9 mouse cellular contexts compared by ENCODE assay signal in genomic region chr8:123361082-123361739, GRCm38 (mm10). TPM values are rescaled to one million over a fixed set of nuclear protein-coding genes. Genes with fewer than 3 reads are reported as not detected.
DNase-seq lines count a peak whose midpoint lies in the region; ATAC-seq and TF ChIP-seq lines count a peak whose summit lies in the region.
"Had no signal": no experiment of that assay in that cellular context is flagged by ENCODE, and none has a peak within 500 bp of the region (broad histone marks: within the 10 kb centered on the region; RNA-seq: fewer than 3 reads in every experiment).

No protein-coding gene starts in this region.

- WGBS in forebrain, embryonic 12.5 days: 42% methylated on average over 12 of the region's 12 CpGs
- 43% methylated on average over 12 of the region's 12 CpGs for WGBS in hindbrain, embryonic 12.5 days

- TF ChIP-seq EP300 in MEL (IDR thresholded peaks at IDR 0.05; ENCODE audit: low read depth in 1 of 2, low read length in 2 of 2): no peak

- peak; percentile 68 for TF ChIP-seq RAD21 in MEL (IDR thresholded peaks at IDR 0.05; ENCODE audit: low read depth, low read length)

- TF ChIP-seq POLR2A in MEL (IDR thresholded peaks at IDR 0.05; ENCODE audit: control insufficient read depth in 1 of 2, insufficient read depth in 1 of 2, low read depth in 1 of 2, low read length in 2 of 2, poor library complexity in 1 of 2): no peak

- no peak overlapping the region for H3K4me3 ChIP-seq in MEL (ENCODE audit: control insufficient read depth in 1 of 2, insufficient read depth in 1 of 2, low read depth in 2 of 2, low read length in 2 of 2)
- H3K4me3 ChIP-seq in forebrain, embryonic 12.5 days (replicated peaks): no peak overlapping the region
- H3K4me3 ChIP-seq in hindbrain, embryonic 12.5 days: no peak overlapping the region
- H3K4me3 ChIP-seq: liver, embryonic 15.5 days had no signal

- no peaks in the 10 kb centered on the region for H3K4me1 ChIP-seq in MEL (ENCODE audit: control insufficient read depth in 1 of 2, insufficient read depth in 2 of 2, low read length in 2 of 2)
- no peaks in the 10 kb centered on the region for H3K4me1 ChIP-seq in forebrain, embryonic 12.5 days
- H3K4me1 ChIP-seq in hindbrain, embryonic 12.5 days: no peaks in the 10 kb centered on the region
- H3K4me1 ChIP-seq: liver, embryonic 15.5 days had no signal

- H3K79me2 ChIP-seq in MEL (ENCODE audit: control insufficient read depth, insufficient read depth, low read length, poor library complexity): no peaks in the 10 kb centered on the region

- no peaks in the 10 kb centered on the region for H3K9me3 ChIP-seq in MEL (replicated peaks; ENCODE audit: insufficient read depth, low read length)
- H3K9me3 ChIP-seq in forebrain, embryonic 12.5 days: no peaks in the 10 kb centered on the region
- no peaks in the 10 kb centered on the region for H3K9me3 ChIP-seq in hindbrain, embryonic 12.5 days (replicated peaks)
- H3K9me3 ChIP-seq: liver, embryonic 15.5 days had no signal

- no peaks in the 10 kb centered on the region for H3K36me3 ChIP-seq in MEL (ENCODE audit: control insufficient read depth in 1 of 2, insufficient read depth in 2 of 2, low read length in 2 of 2)
- peaks cover 34% of the 10 kb centered on the region for H3K36me3 ChIP-seq in forebrain, embryonic 12.5 days (replicated peaks)
- peaks cover 61% of the 10 kb centered on the region for H3K36me3 ChIP-seq in hindbrain, embryonic 12.5 days
- H3K36me3 ChIP-seq: liver, embryonic 15.5 days had no signal

- ATAC-seq in forebrain, embryonic 12.5 days (ENCODE audit: low FRiP score): peak; percentile 80
- peak; percentile 67 for ATAC-seq in hindbrain, embryonic 12.5 days (ENCODE audit: low FRiP score)

- H3K4me2 ChIP-seq in forebrain, embryonic 12.5 days: no peak overlapping the region
- no peak overlapping the region for H3K4me2 ChIP-seq in hindbrain, embryonic 12.5 days (replicated peaks)
- H3K4me2 ChIP-seq: liver, embryonic 15.5 days had no signal

- DNase-seq in MEL (ENCODE audit: low read depth, low spot score): peak; percentile 61
- peak; percentile 76 for DNase-seq in c-Kit-positive CD71-positive TER-119-positive erythroid progenitor cells, embryonic 14.5 days (ENCODE audit: low spot score)
- peak; percentile 67 for DNase-seq in layer of hippocampus, adult 9-11 months
- DNase-seq in lung, postnatal 14 days: peak; percentile 82
- DNase-seq in retina, postnatal 1 day: peak; percentile 89
- peak; percentile 86 for DNase-seq in thymus, postnatal 4 days

- peak; percentile 46 to 73 (median 64) for TF ChIP-seq CTCF in MEL (IDR thresholded peaks at IDR 0.05 in 2 of 3, conservative IDR thresholded peaks at IDR 0.05 in 1 of 3; ENCODE audit: control insufficient read depth in 1 of 3, insufficient read depth in 1 of 3, low read depth in 2 of 3, low read length in 3 of 3, poor library complexity in 1 of 3, severe bottlenecking in 1 of 3)

- no peak overlapping the region for H3K9ac ChIP-seq in MEL (ENCODE audit: control insufficient read depth, low read depth, low read length, poor library complexity, severe bottlenecking)
- no peak overlapping the region for H3K9ac ChIP-seq in forebrain, embryonic 12.5 days
- H3K9ac ChIP-seq in hindbrain, embryonic 12.5 days: no peak overlapping the region
- H3K9ac ChIP-seq: liver, embryonic 15.5 days had no signal

- no peaks in the 10 kb centered on the region for H3K27me3 ChIP-seq in MEL (ENCODE audit: control insufficient read depth in 1 of 2, insufficient read depth in 2 of 2, low read length in 2 of 2)
- H3K27me3 ChIP-seq in forebrain, embryonic 12.5 days: no peaks in the 10 kb centered on the region
- H3K27me3 ChIP-seq in hindbrain, embryonic 12.5 days: no peaks in the 10 kb centered on the region
- H3K27me3 ChIP-seq: liver, embryonic 15.5 days had no signal

- H3K27ac ChIP-seq in MEL (ENCODE audit: control insufficient read depth, low read depth, low read length): no peak overlapping the region
- peak overlapping the region; percentile 51; the same call in 1 of the 2 replicates for H3K27ac ChIP-seq in forebrain, embryonic 12.5 days
- peak overlapping the region; percentile 40 for H3K27ac ChIP-seq in hindbrain, embryonic 12.5 days
- H3K27ac ChIP-seq: liver, embryonic 15.5 days had no signal

TF ChIP-seq in MEL, 35 proteins besides CTCF, POLR2A, EP300 and RAD21:
- TF ChIP-seq SMC3 (IDR thresholded peaks at IDR 0.05; ENCODE audit: low read depth, low read length) (peak; percentile 76), MXI1 (IDR thresholded peaks at IDR 0.05; ENCODE audit: low read depth, low read length) (no peak), ZC3H11A (IDR thresholded peaks at IDR 0.05; ENCODE audit: low read depth, low read length) (peak; percentile 25; the same call in 1 of the 2 replicates)

RNA-seq across cellular contexts. Expression of gene Tcf25, which starts 12.3 kb away (rescaled TPM):
- 107 TPM in 2 replicates for total RNA-seq in MEL (2012; rRNA removed)
- polyA plus RNA-seq in MEL (2012; ENCODE audit: insufficient read depth in 1 of 2, insufficient read length in 2 of 2, low read depth in 1 of 2, low replicate concordance in 2 of 2, missing spikeins in 1 of 2): 100 to 1,000 TPM in 1 of 2 experiments, not detected in 1; 327 TPM
- polyA plus RNA-seq in forebrain, embryonic 12.5 days (2016; fragmentation: Nextera tagmentation; extraction: Ambion mirVana): 174 and 194 TPM in 2 replicates
- polyA plus RNA-seq in hindbrain, embryonic 12.5 days (2016; fragmentation: Nextera tagmentation; extraction: Ambion mirVana): 212 and 231 TPM in 2 replicates

RNA-seq across cellular contexts. Expression of gene Spire2, which starts 28.7 kb away (rescaled TPM):
- total RNA-seq in MEL (2012; rRNA removed): 1.1 and 2.8 TPM in 2 replicates
- 1 to 10 TPM in 1 of 2 experiments, not detected in 1; 5.4 TPM for polyA plus RNA-seq in MEL (2012; ENCODE audit: insufficient read depth in 1 of 2, insufficient read length in 2 of 2, low read depth in 1 of 2, low replicate concordance in 2 of 2, missing spikeins in 1 of 2)
- 19.9 and 21.8 TPM in 2 replicates for polyA plus RNA-seq in forebrain, embryonic 12.5 days (2016; fragmentation: Nextera tagmentation; extraction: Ambion mirVana)
- 28.9 and 32.2 TPM in 2 replicates for polyA plus RNA-seq in hindbrain, embryonic 12.5 days (2016; fragmentation: Nextera tagmentation; extraction: Ambion mirVana)

RNA-seq across cellular contexts. Expression of gene Fanca, which starts 42.8 kb away (rescaled TPM):
- total RNA-seq in MEL (2012; rRNA removed): 22.9 and 32.2 TPM in 2 replicates
- 10 to 100 TPM in 1 of 2 experiments, not detected in 1; 75.9 TPM for polyA plus RNA-seq in MEL (2012; ENCODE audit: insufficient read depth in 1 of 2, insufficient read length in 2 of 2, low read depth in 1 of 2, low replicate concordance in 2 of 2, missing spikeins in 1 of 2)
- polyA plus RNA-seq in forebrain, embryonic 12.5 days (2016; fragmentation: Nextera tagmentation; extraction: Ambion mirVana): 40.2 and 40.5 TPM in 2 replicates
- polyA plus RNA-seq in hindbrain, embryonic 12.5 days (2016; fragmentation: Nextera tagmentation; extraction: Ambion mirVana): 20.9 and 21.0 TPM in 2 replicates

RNA-seq across cellular contexts. Expression of gene Mc1r, which starts 45.7 kb away (rescaled TPM):
- 0.31 and 0.36 TPM in 2 replicates for total RNA-seq in MEL (2012; rRNA removed)
- polyA plus RNA-seq in MEL (2012; ENCODE audit: insufficient read depth in 1 of 2, insufficient read length in 2 of 2, low read depth in 1 of 2, low replicate concordance in 2 of 2, missing spikeins in 1 of 2): under 1 TPM in 1 of 2 experiments, not detected in 1; 0.45 TPM
- polyA plus RNA-seq in forebrain, embryonic 12.5 days (2016; fragmentation: Nextera tagmentation; extraction: Ambion mirVana): 0.13 and 0.14 TPM in 2 replicates
- 0.09 and 0.20 TPM in 2 replicates for polyA plus RNA-seq in hindbrain, embryonic 12.5 days (2016; fragmentation: Nextera tagmentation; extraction: Ambion mirVana)
- polyA plus RNA-seq: liver, embryonic 15.5 days had no signal

RNA-seq across cellular contexts. Expression of gene Tubb3, which starts 50.0 kb away (rescaled TPM):
- 0.69 TPM in 2 replicates for total RNA-seq in MEL (2012; rRNA removed)
- polyA plus RNA-seq in MEL (2012; ENCODE audit: insufficient read depth in 1 of 2, insufficient read length in 2 of 2, low read depth in 1 of 2, low replicate concordance in 2 of 2, missing spikeins in 1 of 2): 1 to 10 TPM in 1 of 2 experiments, not detected in 1; 1.4 TPM
- 827 and 897 TPM in 2 replicates for polyA plus RNA-seq in forebrain, embryonic 12.5 days (2016; fragmentation: Nextera tagmentation; extraction: Ambion mirVana)
- polyA plus RNA-seq in hindbrain, embryonic 12.5 days (2016; fragmentation: Nextera tagmentation; extraction: Ambion mirVana): 1,043 and 1,050 TPM in 2 replicates
